Mouse (Mus musculus) heart, postnatal 14 days (tissue): ENCODE measurements around the gene Eif1ad. TPM values are rescaled to one million over a fixed set of nuclear protein-coding genes. Genes with fewer than 3 reads are reported as not detected.

Source experiments
- DNase-seq, 2 experiments: peaks; one replicate each; pipeline ENCODE4 v3.0.0; 2021 to 2022
- intact Hi-C: fragments of 180-260 bp; cut with DNase I; formaldehyde crosslinking; loops from one replicate; pipeline ENCODE4 v1.15.1; 2025
- total RNA-seq, 2 experiments: library from RNA; stranded (reverse); gene quantifications; 2 replicates each; pipeline ENCODE4 v1.2.3; 2021

The Eif1ad gene
- total RNA-seq, 2 experiments from 2014 or later, result 21.5 to 22.6 TPM

DNA sequence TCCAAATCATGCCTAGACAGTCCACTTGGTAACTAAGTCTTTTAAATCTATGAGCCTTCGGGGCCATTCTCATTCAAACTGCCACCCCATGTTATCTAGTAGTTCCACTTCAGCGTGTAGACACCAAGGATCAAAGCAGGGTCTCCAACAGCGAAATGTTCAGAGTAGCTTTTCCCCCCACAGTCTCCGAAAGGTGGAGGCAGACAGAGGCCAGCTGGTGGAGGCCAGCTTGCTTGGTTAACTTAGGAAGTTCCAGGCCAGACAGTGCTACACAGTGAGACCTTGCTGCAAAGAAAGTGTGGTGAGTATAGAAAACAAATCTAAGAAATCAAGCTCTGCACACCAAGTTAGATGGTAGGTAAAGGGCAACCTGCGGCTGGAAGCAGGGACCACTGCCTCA, 44.1 kb downstream of the Eif1ad start:
- intact Hi-C loops, result no loop called here
- DNase-seq, result no peak

DNA sequence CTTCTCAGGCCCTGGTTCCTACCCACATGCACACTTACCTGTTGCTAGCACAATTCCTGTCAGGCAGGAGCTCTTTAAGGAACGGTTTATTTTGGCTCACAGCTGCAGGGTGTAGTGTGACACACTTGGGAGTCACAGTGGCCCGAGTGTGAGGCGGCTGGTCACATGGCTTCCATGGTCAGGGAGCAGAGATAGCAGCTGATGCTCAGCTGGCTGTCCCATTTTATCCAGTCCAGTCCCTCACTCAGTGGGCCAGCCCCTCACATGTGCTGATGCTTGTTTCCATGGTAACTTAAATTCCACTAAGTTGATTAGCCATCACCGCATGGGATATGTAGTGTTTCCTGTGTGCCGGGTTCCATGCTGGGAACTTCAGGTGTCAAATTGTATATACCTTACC, 45.4 kb downstream of the Eif1ad start:
- intact Hi-C loops, result no loop called here
- DNase-seq, result no peak

DNA sequence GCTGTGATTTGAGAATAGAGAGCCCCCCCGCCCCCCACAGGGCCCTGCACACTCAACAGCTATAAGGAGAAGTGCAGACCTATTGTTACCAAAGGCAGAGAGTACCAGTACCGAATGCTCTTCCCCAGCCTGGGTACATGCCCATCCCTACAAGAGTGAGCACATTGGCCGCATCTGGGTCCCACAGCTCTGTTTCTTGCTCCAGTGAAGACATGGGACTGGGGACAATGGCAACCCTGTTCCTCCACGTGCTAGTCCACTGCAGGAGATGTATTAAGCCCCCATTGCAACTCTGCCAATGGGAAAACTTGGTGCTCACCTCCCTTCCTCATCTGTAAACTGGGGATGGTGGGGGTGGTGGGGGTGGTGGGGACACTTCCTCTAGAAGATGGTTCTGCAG, 47.3 kb downstream of the Eif1ad start:
- intact Hi-C loops, result no loop called here
- no peak for DNase-seq

DNA sequence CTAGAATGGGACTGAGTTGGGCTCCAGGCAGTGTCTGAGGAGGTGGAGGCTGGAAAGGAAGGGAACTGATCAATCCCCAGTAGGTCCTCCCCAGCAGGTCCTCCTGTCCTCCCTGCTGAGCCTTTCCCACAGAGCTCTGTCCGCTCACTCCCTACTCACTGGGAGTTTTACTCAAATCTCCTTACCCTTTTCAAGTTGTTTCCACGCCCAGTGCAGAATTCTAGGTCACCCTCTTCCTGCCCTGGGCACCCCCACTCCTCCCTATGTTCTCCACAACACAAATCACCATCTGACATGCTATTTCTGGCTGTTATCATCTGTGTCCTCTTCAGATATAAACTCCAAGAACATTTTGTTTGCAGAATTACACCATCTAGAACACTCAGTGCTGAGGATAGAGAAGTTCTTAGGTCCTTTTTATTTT, 48.0 kb downstream of the Eif1ad start:
- DNase-seq, result peak; percentile 39 to 55
- intact Hi-C loops, result no loop called here

DNA sequence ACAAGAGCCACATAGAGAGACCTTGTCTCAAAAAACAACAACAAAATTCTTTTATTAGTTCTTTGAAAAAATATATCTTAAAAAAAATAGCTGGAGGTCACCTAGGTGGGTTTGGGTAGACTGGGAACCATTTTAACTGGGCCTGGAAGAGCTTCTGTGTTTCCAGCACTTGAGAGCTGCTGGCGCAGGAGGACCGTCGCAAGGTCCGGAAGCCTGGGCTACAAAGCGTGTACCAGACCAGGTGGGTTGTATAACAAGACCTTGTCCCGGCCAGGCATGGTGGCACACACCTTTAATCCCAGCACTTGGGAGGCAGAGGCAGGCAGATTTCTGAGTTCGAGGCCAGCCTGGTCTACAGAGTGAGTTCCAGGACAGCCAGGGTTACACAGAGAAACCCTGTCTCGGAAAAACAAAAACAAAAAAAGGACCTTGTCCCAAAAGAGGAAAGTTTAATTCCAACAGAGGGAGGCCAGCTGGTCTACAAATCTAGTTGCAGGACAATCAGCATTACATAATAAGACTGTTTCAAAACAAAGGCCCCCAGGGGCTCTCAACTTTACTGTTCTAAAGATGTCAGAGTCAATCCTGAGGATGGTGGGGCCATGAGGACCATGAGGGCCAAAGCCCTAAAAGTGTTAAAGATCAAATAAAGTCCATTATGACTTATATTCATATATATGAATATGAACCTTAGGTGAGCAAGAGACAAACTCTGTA, 52.4 kb downstream of the Eif1ad start:
- intact Hi-C loops, result no loop called here
- DNase-seq, result no peak

DNA sequence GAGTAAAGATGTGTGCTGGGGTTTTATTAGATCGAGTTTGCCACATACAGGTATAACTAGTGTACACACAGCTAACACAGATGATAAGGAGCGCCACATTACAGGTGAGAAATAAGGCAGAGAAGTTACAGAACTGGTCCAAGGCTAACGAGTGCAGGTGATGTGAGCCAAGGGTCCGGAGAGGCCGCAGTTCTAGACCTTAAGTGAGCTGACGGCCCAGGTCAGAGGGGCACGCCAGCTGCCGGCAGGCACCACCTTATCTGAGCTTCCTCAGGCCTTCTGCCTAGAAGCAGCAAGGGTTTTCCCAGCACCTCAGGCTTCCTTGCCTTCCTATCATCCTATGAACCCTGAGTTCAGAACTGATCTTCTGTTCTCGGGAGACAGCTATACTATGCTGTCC, 53.1 kb downstream of the Eif1ad start:
- DNase-seq, result no peak
- intact Hi-C loops, result no loop called here

DNA sequence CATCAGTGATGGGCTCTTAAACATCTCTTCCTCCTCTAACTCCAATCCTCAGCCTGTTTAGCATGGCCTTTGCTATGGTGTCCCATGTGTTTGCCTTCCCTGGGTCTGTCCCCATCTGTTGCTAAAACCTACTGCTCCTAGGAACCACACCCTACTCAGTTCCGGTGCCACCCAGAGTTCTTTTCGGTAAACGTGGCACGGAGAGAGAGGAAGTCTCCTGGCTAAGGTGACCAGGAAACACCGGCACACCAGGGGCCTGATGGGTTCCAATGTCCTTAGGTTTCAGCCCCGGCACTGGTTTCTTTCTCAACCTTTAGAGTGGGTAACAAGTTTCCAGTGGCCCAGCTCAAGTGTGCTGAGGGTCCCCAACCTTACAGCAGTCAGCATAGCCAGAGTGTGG, 54.0 kb downstream of the Eif1ad start:
- no peak for DNase-seq
- intact Hi-C loops, result no loop called here

Other genes with a start within 250 kb of the Eif1ad start
- gene Klc2, start 248.2 kb upstream of the Eif1ad start, total RNA-seq, result 10 to 100 TPM; 41.3 to 44.8 TPM
- 10 to 100 TPM; 21.5 to 22.1 TPM for gene Pacs1, start 93.6 kb upstream of the Eif1ad start, total RNA-seq
- gene Sf3b2, start 71.3 kb upstream of the Eif1ad start, total RNA-seq, result 100 to 1,000 TPM; 109 to 116 TPM
- 10 to 100 TPM; 20.0 to 23.8 TPM for gene Gal3st3, start 68.4 kb upstream of the Eif1ad start, total RNA-seq
- gene Catsper1, start 31.0 kb upstream of the Eif1ad start, total RNA-seq, result not detected
- gene Cst6, start 17.2 kb upstream of the Eif1ad start, total RNA-seq, result 1 to 10 TPM; 4.6 to 4.9 TPM
- 100 to 1,000 TPM; 115 to 145 TPM for gene Banf1, start 427 bp downstream of the Eif1ad start, total RNA-seq
- gene Sart1, start 22.0 kb downstream of the Eif1ad start, total RNA-seq, result 10 to 100 TPM; 47.5 to 49.5 TPM
- under 1 TPM; 0.31 to 0.90 TPM for gene Tsga10ip, start 35.8 kb downstream of the Eif1ad start, total RNA-seq
- 100 to 1,000 TPM; 252 to 264 TPM for gene Drap1, start 58.2 kb downstream of the Eif1ad start, total RNA-seq
- 10 to 100 TPM; 39.9 to 41.9 TPM for gene AI837181, start 58.4 kb downstream of the Eif1ad start, total RNA-seq
- not detected for gene Fosl1, start 80.8 kb downstream of the Eif1ad start, total RNA-seq
- gene Ccdc85b, start 91.2 kb downstream of the Eif1ad start, total RNA-seq, result 10 to 100 TPM in 1 of 2 experiments, 1 to 10 TPM in 1; 10.0 to 11.2 TPM
- 10 to 100 TPM; 55.7 to 63.2 TPM for gene Fibp, start 93.9 kb downstream of the Eif1ad start, total RNA-seq
- gene Ctsw, start 101.8 kb downstream of the Eif1ad start, total RNA-seq, result under 1 TPM in 1 of 2 experiments, not detected in 1; 0.71 TPM
- gene Efemp2, start 107.2 kb downstream of the Eif1ad start, total RNA-seq, result 10 to 100 TPM; 17.9 to 18.3 TPM
- gene Mus81, start 121.7 kb downstream of the Eif1ad start, total RNA-seq, result 10 to 100 TPM; 22.2 to 24.9 TPM
- gene Cfl1, start 123.7 kb downstream of the Eif1ad start, total RNA-seq, result 100 to 1,000 TPM; 274 to 350 TPM
- 1 to 10 TPM in 1 of 2 experiments, under 1 TPM in 1; 0.93 to 1.2 TPM for gene 1700020D05Rik, start 137.0 kb downstream of the Eif1ad start, total RNA-seq
- 1 to 10 TPM; 6.6 to 8.5 TPM for gene Snx32, start 143.8 kb downstream of the Eif1ad start, total RNA-seq
- not detected for gene Ovol1, start 193.9 kb downstream of the Eif1ad start, total RNA-seq
- 1 to 10 TPM; 2.3 to 3.5 TPM for gene Ap5b1, start 201.3 kb downstream of the Eif1ad start, total RNA-seq
- 10 to 100 TPM; 50.8 to 51.8 TPM for gene Rnaseh2c, start 235.1 kb downstream of the Eif1ad start, total RNA-seq
- 10 to 100 TPM; 28.4 to 30.8 TPM for gene Kat5, start 243.5 kb downstream of the Eif1ad start, total RNA-seq